Mouse (Mus musculus) thymus, adult 2 months (tissue): Measurements from ENCODE around the gene Prkag2.
"Not testable (repeated sequence)": the region's sequence is repeated elsewhere in the genome, so short reads cannot be mapped to it uniquely, and the experiment has no call there.

Experiments used
- CTCF ChIP-seq: fragments of 200-500 bp; IDR thresholded peaks from 2 replicates; pipeline ENCODE4 v1.5.1; 2012; ENCODE audit warnings: mild to moderate bottlenecking, control low read depth, low read length, moderate library complexity, borderline replicate concordance; ENCODE audit not compliant: control insufficient read depth, poor library complexity, insufficient read depth; ENCODE audit errors: extremely low read depth
- POLR2A ChIP-seq: fragments of 200-500 bp; IDR thresholded peaks from 2 replicates; pipeline ENCODE4 v1.6.1; 2012; ENCODE audit warnings: mild to moderate bottlenecking, low read length, control low read depth, moderate library complexity; ENCODE audit not compliant: control insufficient read depth, poor library complexity, insufficient read depth; ENCODE audit errors: extremely low read depth

GRCm38 (mm10) chr5:24822231-24822630 lies 278.2 kb downstream of the Prkag2 start:
- not testable (repeated sequence) for TF ChIP-seq CTCF, POLR2A
